11 mouse cellular contexts compared by ENCODE assay signal in the genomic region with DNA sequence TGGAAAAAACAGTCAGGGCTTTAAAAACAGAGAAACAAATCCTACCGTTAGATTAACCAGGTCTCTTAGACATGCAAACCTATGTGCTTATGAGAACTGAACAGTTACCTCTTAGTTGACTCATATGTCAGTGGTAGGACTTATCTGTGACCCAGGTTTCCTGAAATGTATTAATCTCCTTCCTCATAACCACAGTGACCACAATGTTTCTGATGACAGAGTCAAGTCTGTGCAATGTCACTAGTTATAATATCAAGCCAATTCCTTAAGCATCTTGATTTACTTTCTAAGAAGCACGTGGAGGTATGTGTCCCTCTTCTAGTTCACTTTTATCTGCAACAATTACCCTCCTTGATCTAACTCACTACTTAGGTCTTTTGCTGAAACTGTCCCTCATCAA.
"Had no signal": no experiment of that assay in that cellular context is flagged by ENCODE, and none has a peak within 500 bp of the region (broad histone marks: within the 10 kb centered on the region; RNA-seq: fewer than 3 reads in every experiment).

No protein-coding gene starts in this region.

- H3K9me3 ChIP-seq: limb, embryonic 15.5 days; midbrain, embryonic 15.5 days; neural tube, embryonic 12.5 days had no signal

- H3K36me3 ChIP-seq: limb, embryonic 15.5 days; midbrain, embryonic 15.5 days; neural tube, embryonic 12.5 days had no signal

- H3K9ac ChIP-seq: limb, embryonic 15.5 days; midbrain, embryonic 15.5 days; neural tube, embryonic 12.5 days had no signal

- ATAC-seq: intestine, embryonic 16.5 days had no signal

- H3K4me2 ChIP-seq: limb, embryonic 15.5 days; midbrain, embryonic 11.5 days; midbrain, embryonic 15.5 days; neural tube, embryonic 12.5 days had no signal

- H3K4me1 ChIP-seq: limb, embryonic 15.5 days had no signal

- H3K27ac ChIP-seq: limb, embryonic 15.5 days; midbrain, embryonic 15.5 days; neural tube, embryonic 12.5 days; stomach, postnatal 0 days had no signal

- DNase-seq: kidney, adult 2 months; layer of hippocampus, adult 9-11 months; layer of hippocampus, postnatal 36 days; lung, adult 18-20 months; thymus, postnatal 4 days had no signal

- H3K4me3 ChIP-seq: limb, embryonic 15.5 days; midbrain, embryonic 15.5 days; neural tube, embryonic 12.5 days had no signal

- H3K27me3 ChIP-seq: limb, embryonic 15.5 days; midbrain, embryonic 15.5 days; neural tube, embryonic 12.5 days had no signal
